Mouse (Mus musculus) heart, adult 2 months (tissue): Measurements from ENCODE around the gene Ms4a8a. TPM values are rescaled to one million over a fixed set of nuclear protein-coding genes. Genes with fewer than 3 reads are reported as not detected.
"Not testable (repeated sequence)": the region's sequence is repeated elsewhere in the genome, so short reads cannot be mapped to it uniquely, and the experiment has no call there.

Experiments used
- DNase-seq, 2 experiments: peaks; one replicate each; pipeline ENCODE4 v3.0.0; 2021
- H3K27ac ChIP-seq: fragments of 200-600 bp; 2 replicates; pipeline ENCODE4 v1.8.1; 2022
- H3K27me3 ChIP-seq: fragments of 200-500 bp; 2 replicates; pipeline ENCODE4 v1.6.1; 2012; ENCODE audit warnings: mild to moderate bottlenecking, low read length, inconsistent platforms, mixed read lengths; ENCODE audit not compliant: control insufficient read depth, insufficient read depth
- H3K36me3 ChIP-seq: fragments of 200-500 bp; 2 replicates; pipeline ENCODE4 v1.6.1; 2012; ENCODE audit warnings: low read length, inconsistent platforms; ENCODE audit not compliant: control insufficient read depth, insufficient read depth
- H3K4me1 ChIP-seq: fragments of 200-500 bp; 2 replicates; pipeline ENCODE4 v1.6.1; 2011; ENCODE audit warnings: low read length; ENCODE audit not compliant: control insufficient read depth, insufficient read depth
- H3K4me3 ChIP-seq: fragments of 200-600 bp; 2 replicates; pipeline ENCODE4 v1.8.1; 2022
- H3K79me2 ChIP-seq: fragments of 200-500 bp; replicated peaks from 2 replicates; pipeline ENCODE4 v1.6.1; 2012; ENCODE audit warnings: mild to moderate bottlenecking, inconsistent platforms, low read length, moderate library complexity, mixed read lengths; ENCODE audit not compliant: control insufficient read depth, insufficient read depth
- H3K9ac ChIP-seq: fragments of 200-500 bp; 2 replicates; pipeline ENCODE4 v1.6.1; 2012; ENCODE audit warnings: low read depth, mild to moderate bottlenecking, control low read depth, inconsistent platforms, low read length, mixed read lengths
- CTCF ChIP-seq: fragments of 200-600 bp; IDR thresholded peaks from 2 replicates; pipeline ENCODE4 v1.8.1; 2022; ENCODE audit warnings: antibody characterized with exemption, mild to moderate bottlenecking, moderate library complexity
- EP300 ChIP-seq: fragments of 200-500 bp; IDR thresholded peaks from 2 replicates; pipeline ENCODE4 v1.6.1; 2011; ENCODE audit warnings: low read depth, low read length, control low read depth; ENCODE audit not compliant: insufficient read depth
- POLR2A ChIP-seq: fragments of 200-500 bp; IDR thresholded peaks from 2 replicates; pipeline ENCODE4 v1.6.1; 2011; ENCODE audit warnings: mild to moderate bottlenecking, low read depth, low read length, control low read depth; ENCODE audit not compliant: insufficient read depth
- WGBS: fragments of 180-500 bp; shearing (Covaris S2); methylation state at CpG from one replicate; pipeline ENCODE4 v1.1.7; 2018; 5-methylcytosine and 5-hydroxymethylcytosine counted together
- intact Hi-C: fragments of 180-260 bp; cut with DNase I; formaldehyde crosslinking; loops from one replicate; pipeline ENCODE4 v1.15.1; 2025
- polyA plus RNA-seq: library from polyadenylated mRNA; depleted of rRNA; stranded (reverse); fragments of >200 nt; gene quantifications from 2 replicates; pipeline ENCODE4 v1.2.3, GENCODE M21; 2012
- total RNA-seq, 2 experiments: library from RNA; stranded (reverse); gene quantifications; 2 replicates each; pipeline ENCODE4 v1.2.3; 2021

Ms4a8a gene
- total and polyA plus RNA-seq, 3 experiments, result 1.7 to 2.4 (median 2.2) TPM

DNA sequence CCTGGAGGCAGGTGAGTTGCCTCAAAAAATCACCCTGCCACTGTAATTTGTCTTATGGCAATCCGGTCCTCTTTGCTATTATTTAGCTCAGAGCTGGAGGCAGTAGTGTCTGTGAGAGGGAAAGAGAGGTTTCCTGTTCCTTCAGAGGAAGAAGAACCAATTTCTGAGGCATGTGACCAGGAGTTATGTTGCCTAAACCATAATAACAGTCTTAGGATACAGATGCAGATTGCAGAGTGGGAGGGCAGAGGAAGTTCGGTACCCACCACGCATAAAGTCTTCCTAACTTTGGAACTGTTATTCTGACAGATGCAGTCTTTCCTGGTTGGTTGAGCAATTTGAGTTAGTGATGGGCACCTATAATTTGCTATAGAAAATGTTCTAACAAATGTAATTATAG is 17.5 kb upstream of the Ms4a8a start:
- 71% methylated on average over 3 of the region's 3 CpGs for WGBS
- intact Hi-C loops, result no loop called here
- Histone ChIP-seq H3K4me1 (no peaks in the 10 kb centered on the region), H3K79me2 (no peaks in the 10 kb centered on the region), H3K27me3 (no peaks in the 10 kb centered on the region), H3K9ac (no peak overlapping the region), H3K27ac (no peak overlapping the region), H3K36me3 (no peaks in the 10 kb centered on the region), H3K4me3 (no peak overlapping the region)
- no peak for DNase-seq
- TF ChIP-seq POLR2A (no peak), EP300 (no peak), CTCF (no peak)

GRCm38 (mm10) chr19:11092131-11092530 is 11.2 kb upstream of the Ms4a8a start:
- H3K27me3 ChIP-seq, H3K27ac ChIP-seq, H3K4me1 ChIP-seq, H3K9ac ChIP-seq, H3K4me3 ChIP-seq, intact Hi-C loops, H3K36me3 ChIP-seq, H3K79me2 ChIP-seq: not testable (repeated sequence)
- 3% methylated on average over 50 of the region's 50 CpGs for WGBS
- peak in 1 of 2 experiments; percentile 8 for DNase-seq

- no peak overlapping the region for H3K27ac ChIP-seq
- no peak for DNase-seq
- no peak overlapping the region for H3K4me3 ChIP-seq
- 83% methylated on average over 3 of the region's 3 CpGs for WGBS
- intact Hi-C loops, result no loop called here
- no peaks in the 10 kb centered on the region for H3K79me2 ChIP-seq
- no peaks in the 10 kb centered on the region; the same call in 1 of the 2 replicates for H3K4me1 ChIP-seq
- H3K36me3 ChIP-seq, result no peaks in the 10 kb centered on the region
- no peak overlapping the region for H3K9ac ChIP-seq
- TF ChIP-seq EP300, result no peak
- TF ChIP-seq CTCF, result no peak
- TF ChIP-seq POLR2A, result no peak
- H3K27me3 ChIP-seq, result no peaks in the 10 kb centered on the region
Measured at GRCm38 (mm10) chr19:11070364-11070763, 10.5 kb downstream of the Ms4a8a start.

DNA sequence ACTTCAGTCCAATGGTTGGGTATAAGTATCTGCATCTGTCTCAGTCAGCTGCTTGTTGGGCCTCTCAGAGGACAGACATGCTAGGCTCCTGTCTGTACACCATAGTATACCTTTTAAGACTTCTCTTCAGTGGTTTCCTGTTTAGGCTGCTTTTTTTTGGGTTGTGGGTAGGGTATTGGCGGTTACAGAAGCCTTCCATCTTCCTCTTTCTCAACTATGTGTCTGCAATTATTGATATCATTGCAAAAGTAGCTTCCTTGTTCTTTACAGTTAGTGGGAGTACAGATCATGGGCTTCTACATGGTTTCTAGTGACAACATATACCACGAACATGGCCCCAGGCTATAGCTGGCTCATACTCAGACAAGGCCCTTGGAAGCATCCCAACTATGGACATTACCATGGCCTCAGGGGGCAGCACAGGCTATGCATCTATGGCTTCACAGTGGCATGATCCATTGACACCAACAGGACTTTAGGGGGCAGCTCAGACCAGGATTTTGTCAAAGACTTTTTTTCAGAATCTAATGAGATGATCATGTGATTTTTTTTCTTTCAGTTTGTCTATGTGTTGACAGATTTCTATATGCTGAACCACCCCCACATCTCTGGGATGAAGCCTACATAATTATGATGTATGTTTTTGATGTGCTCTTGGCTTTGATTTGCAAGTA is 15.6 kb downstream of the Ms4a8a start:
- Histone ChIP-seq H3K27ac (no peak overlapping the region), H3K4me3 (no peak overlapping the region), H3K36me3 (no peaks in the 10 kb centered on the region), H3K79me2 (no peaks in the 10 kb centered on the region), H3K4me1 (no peaks in the 10 kb centered on the region; the same call in 1 of the 2 replicates), H3K27me3 (no peaks in the 10 kb centered on the region), H3K9ac (no peak overlapping the region)
- TF ChIP-seq EP300, result no peak
- TF ChIP-seq POLR2A, result no peak
- peak; percentile 37; the same call in 1 of the 2 replicates for TF ChIP-seq CTCF
- DNase-seq, result no peak
- intact Hi-C loops, result no loop called here
- 71% methylated on average over 2 of the region's 2 CpGs for WGBS

GRCm38 (mm10) chr19:11060900-11061299 is 20.0 kb downstream of the Ms4a8a start:
- Histone ChIP-seq H3K4me1 (no peaks in the 10 kb centered on the region; the same call in 1 of the 2 replicates), H3K9ac (no peak overlapping the region), H3K27ac (no peak overlapping the region), H3K36me3 (no peaks in the 10 kb centered on the region), H3K27me3 (no peaks in the 10 kb centered on the region), H3K79me2 (no peaks in the 10 kb centered on the region), H3K4me3 (no peak overlapping the region)
- intact Hi-C loops, result no loop called here
- DNase-seq, result no peak
- TF ChIP-seq CTCF, result no peak
- TF ChIP-seq POLR2A, result no peak
- TF ChIP-seq EP300, result no peak
- WGBS, result 66% methylated on average over 1 of the region's 1 CpGs

DNA sequence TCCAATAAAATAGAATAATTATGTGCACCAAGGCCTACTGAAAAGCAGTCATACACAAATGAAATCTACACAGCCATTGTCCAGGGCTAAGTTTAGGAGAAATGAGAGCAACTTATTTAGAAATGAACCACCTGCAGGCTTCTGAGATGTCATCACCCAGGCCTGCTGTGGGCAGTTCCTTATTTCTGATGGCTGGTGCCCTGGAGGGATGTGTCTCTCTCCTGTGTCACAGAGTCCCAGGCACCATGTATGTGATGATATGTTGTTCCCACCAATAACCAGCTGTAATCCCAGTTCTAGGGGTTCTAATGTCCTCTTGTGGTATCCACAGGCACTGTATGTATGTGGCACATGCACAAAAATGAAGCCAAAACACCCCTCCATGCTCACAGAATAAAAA is 20.9 kb downstream of the Ms4a8a start:
- intact Hi-C loops, result no loop called here
- Histone ChIP-seq H3K27ac (no peak overlapping the region), H3K4me3 (no peak overlapping the region), H3K79me2 (no peaks in the 10 kb centered on the region), H3K36me3 (no peaks in the 10 kb centered on the region), H3K4me1 (no peaks in the 10 kb centered on the region), H3K27me3 (no peaks in the 10 kb centered on the region), H3K9ac (no peak overlapping the region)
- no peak for DNase-seq
- TF ChIP-seq CTCF (no peak), EP300 (no peak), POLR2A (no peak)

DNA sequence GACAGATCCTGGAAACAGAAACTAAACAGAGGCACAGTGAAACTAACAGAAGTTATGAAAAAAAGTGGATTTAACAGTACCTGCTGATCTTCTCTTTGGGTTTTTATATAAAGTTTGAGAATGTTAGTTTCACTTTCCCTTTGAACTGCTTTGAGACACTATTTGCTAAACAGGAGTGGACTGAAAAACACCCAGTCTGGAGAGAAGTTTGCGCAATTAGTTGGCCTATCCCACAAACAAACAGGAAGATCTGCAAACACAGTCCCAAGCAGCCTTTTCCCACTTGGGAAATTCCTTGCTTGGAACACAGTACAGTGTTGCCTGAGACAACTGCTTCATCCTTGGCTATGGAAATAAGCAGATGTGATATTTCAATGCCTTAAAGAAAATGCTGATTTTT is 25.2 kb downstream of the Ms4a8a start:
- 32% methylated on average over 1 of the region's 1 CpGs for whole genome bisulfite sequencing
- H3K9ac ChIP-seq, intact Hi-C loops, H3K79me2 ChIP-seq, H3K27me3 ChIP-seq, H3K4me1 ChIP-seq, H3K36me3 ChIP-seq: not testable (repeated sequence)
- Histone ChIP-seq H3K27ac (peak overlapping the region; percentile 75), H3K4me3 (0 out of 2 replicates have a peak overlapping the region, but pooled peaks have one; percentile 23)
- DNase-seq, result peak; percentile 32 to 60
